Mouse (Mus musculus) heart, postnatal 0 days (tissue): ENCODE results near the gene A530064D06Rik.

Source experiments
- CTCF ChIP-seq: IDR thresholded peaks from 2 replicates; pipeline ENCODE4 v1.5.1; 2016; ENCODE audit warnings: antibody characterized with exemption, control low read depth, low read depth
- EP300 ChIP-seq: IDR thresholded peaks from 2 replicates; pipeline ENCODE4 v1.6.1; 2016; ENCODE audit warnings: antibody characterized with exemption, low read depth

GRCm38 (mm10) chr17:48119656-48120055 lies 47.4 kb downstream of the A530064D06Rik start:
- TF ChIP-seq CTCF (peak; percentile 81), EP300 (no peak)
